Mouse (Mus musculus): ENCODE data around the gene Rcn3. TPM values are rescaled to one million over a fixed set of nuclear protein-coding genes. Genes with fewer than 3 reads are reported as not detected.
"Not testable (repeated sequence)": the region's sequence is repeated elsewhere in the genome, so short reads cannot be mapped to it uniquely, and the experiment has no call there.

Gene Rcn3
- polyA plus RNA-seq, 1 experiment from 2014 or later, result 362 TPM

DNA sequence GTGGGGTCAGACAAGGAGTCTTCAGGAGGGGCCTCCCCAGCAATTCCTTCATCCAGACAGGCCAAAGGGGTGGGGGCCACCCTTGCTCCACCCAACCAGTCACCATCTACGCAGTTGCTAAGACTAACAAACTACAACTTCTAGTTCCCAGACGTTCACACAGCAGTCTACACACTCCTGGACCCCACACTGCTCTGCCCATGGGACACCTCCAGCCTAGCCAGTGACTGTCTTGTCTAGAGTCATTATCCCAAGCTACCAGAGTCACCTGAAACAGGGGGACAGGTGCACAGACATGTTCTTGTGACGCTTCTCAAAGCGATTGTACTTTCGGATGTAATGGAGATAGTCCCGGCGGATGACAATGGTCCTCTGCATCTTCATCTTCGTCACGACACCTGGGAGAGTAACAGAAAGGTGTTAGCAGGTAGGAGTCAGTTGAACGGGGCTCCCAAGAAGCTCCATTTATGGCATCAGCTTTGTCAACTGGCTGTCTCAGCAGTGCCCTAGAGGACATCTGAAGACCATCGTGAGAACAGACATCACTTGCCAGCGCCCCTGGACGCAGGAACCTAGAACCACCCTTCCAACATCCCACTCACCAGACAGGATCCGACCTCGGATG lies 30.7 kb upstream of the Rcn3 start:
- peak overlapping the region; percentile 90 for H3K4me3 ChIP-seq (replicated peaks)
- peak overlapping the region; percentile 98 for H3K9ac ChIP-seq
- peaks cover 57% of the 10 kb centered on the region for H3K4me1 ChIP-seq
- H3K36me3 ChIP-seq, result peaks cover 75% of the 10 kb centered on the region
- WGBS, result 81% methylated on average over 15 of the region's 15 CpGs
- no peaks in the 10 kb centered on the region for H3K9me3 ChIP-seq (replicated peaks)
- no peaks in the 10 kb centered on the region for H3K27me3 ChIP-seq
- peak overlapping the region; percentile 64 for H3K4me2 ChIP-seq
- ATAC-seq (replicated peaks; ENCODE audit: low FRiP score), result no peak
- H3K27ac ChIP-seq, result peak overlapping the region; percentile 94; the same call in 1 of the 2 replicates

DNA sequence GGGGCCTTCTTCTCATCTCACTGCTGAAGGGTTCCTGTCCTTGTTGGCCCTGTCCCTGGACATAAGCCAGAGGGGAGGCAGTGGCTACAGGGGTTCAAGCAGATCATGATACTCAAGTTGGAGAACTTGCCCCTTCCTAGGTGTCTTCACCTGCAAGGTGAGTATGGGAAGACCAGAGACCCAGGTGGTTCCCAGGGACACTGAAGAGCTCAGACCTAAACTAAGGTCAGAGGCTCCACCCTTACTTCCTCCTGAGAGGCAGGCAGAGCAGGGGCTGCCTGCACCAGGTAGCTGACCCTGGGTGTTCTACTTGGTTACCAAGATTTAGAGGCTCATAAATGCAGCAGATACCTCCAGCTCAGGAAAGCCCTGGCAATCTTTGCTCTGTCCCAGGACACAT lies 29.9 kb upstream of the Rcn3 start:
- peaks cover 59% of the 10 kb centered on the region for H3K4me1 ChIP-seq
- peak overlapping the region; percentile 60 for H3K27ac ChIP-seq
- H3K36me3 ChIP-seq, result peaks cover 69% of the 10 kb centered on the region
- peak overlapping the region; percentile 14 for H3K4me2 ChIP-seq
- H3K27me3 ChIP-seq, result no peaks in the 10 kb centered on the region
- no peaks in the 10 kb centered on the region for H3K9me3 ChIP-seq (replicated peaks)
- ATAC-seq (replicated peaks; ENCODE audit: low FRiP score), result no peak
- peak overlapping the region; percentile 23 for H3K9ac ChIP-seq
- H3K4me3 ChIP-seq (replicated peaks), result peak overlapping the region; percentile 90; the same call in 1 of the 2 replicates

DNA sequence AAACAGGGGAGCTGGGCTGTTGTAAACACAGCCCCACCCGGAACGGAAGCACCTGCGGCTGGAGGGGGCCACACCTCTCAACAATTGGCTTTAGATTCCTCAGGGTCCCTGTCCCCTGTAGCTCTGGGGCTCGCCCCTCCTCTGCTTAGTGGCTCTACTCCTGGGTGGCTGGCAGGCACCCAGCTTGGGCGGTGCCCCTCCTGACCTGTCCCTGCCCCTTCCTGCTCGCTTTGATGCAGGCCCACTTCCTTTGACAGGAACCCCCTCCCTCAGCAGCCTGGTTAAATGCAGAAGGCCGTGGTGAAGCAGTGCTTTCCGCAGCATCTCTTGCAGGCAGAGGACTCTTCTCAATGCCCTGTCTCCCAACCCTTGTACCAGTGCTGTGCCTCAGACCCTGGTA lies 29.4 kb upstream of the Rcn3 start:
- peaks cover 54% of the 10 kb centered on the region for H3K4me1 ChIP-seq
- H3K9ac ChIP-seq, result peak overlapping the region; percentile 23
- H3K4me3 ChIP-seq (replicated peaks), result 0 out of 2 replicates have a peak overlapping the region, but pooled peaks have one; percentile 90
- 68% methylated on average over 8 of the region's 8 CpGs for WGBS
- peak overlapping the region; percentile 60 for H3K27ac ChIP-seq
- H3K9me3 ChIP-seq (replicated peaks), result no peaks in the 10 kb centered on the region
- peaks cover 64% of the 10 kb centered on the region for H3K36me3 ChIP-seq
- H3K4me2 ChIP-seq, result peak overlapping the region; percentile 14
- ATAC-seq (replicated peaks; ENCODE audit: low FRiP score), result no peak
- no peaks in the 10 kb centered on the region for H3K27me3 ChIP-seq

DNA sequence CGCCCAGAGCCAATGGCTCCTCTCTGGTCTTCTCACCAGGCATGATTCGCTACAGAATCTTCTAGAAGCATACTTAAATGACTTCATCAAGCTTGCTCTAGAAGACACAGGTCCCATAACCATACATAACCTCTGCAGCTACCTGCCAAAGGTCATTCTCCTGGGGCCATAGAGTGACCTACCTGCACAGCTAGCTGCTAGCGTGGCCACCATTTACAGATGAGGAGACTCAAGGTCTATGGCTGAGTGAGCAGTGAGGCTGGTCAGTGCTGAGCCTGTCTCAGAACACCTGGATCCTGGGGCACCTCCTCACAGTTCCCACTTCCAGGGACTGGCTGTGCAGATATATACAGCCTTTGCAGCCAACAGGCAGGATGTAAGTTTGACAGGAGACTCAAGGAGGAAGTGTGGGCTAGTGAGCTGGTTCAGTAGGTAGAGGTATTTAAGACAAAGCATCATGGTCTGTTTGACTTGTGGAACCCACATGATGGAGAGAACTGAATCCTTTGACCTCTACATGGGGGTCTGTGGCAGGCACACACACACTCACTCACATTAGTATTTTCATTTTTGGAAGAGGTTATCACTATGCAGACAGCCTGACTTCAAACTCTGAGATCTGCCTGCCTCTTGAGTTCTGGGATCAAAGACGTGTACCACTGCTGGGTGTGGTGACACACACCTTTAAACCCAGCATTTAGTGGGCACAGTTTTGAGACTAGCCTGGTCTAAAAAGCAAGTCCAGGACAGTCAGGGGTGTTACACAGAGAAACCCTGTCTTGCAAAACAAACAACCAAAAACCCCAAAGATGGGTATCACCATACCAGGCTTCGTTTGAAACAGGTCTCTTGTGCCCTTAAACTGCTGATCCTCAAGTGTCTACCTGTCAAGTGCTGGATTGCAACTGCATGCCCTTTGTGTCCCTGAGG lies 28.0 kb upstream of the Rcn3 start:
- Histone ChIP-seq H3K9me3 (replicated peaks) (no peaks in the 10 kb centered on the region), H3K4me2 (no peak overlapping the region), H3K4me1 (peaks cover 40% of the 10 kb centered on the region), H3K36me3 (peaks cover 50% of the 10 kb centered on the region), H3K4me3 (replicated peaks) (no peak overlapping the region), H3K27me3 (no peaks in the 10 kb centered on the region), H3K27ac (peak overlapping the region; percentile 60; the same call in 1 of the 2 replicates), H3K9ac (0 out of 2 replicates have a peak overlapping the region, but pooled peaks have one; percentile 18)
- ATAC-seq (replicated peaks; ENCODE audit: low FRiP score), result no peak
- 77% methylated on average over 5 of the region's 5 CpGs for WGBS

DNA sequence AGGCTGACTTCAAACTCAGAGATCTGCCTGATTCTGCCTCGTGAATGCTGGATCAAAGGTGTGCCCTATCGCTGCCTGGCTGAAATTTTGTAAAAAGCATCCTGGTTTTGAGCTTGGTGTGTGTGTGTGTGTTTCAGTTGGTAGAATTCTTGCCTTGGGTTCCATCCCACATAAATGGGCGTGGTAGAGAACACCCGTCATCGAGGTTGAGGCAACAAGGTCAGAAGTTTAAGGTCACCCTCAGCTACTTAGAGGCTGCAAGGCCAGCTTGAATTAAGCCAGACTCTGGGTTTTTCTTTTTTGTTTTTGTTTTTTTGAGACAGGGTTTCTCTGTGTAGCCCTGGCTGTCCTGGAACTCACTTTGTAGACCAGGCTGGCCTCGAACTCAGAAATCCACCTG lies 26.3 kb upstream of the Rcn3 start:
- H3K36me3 ChIP-seq, result peaks cover 46% of the 10 kb centered on the region
- WGBS, result 79% methylated on average over 6 of the region's 6 CpGs

DNA sequence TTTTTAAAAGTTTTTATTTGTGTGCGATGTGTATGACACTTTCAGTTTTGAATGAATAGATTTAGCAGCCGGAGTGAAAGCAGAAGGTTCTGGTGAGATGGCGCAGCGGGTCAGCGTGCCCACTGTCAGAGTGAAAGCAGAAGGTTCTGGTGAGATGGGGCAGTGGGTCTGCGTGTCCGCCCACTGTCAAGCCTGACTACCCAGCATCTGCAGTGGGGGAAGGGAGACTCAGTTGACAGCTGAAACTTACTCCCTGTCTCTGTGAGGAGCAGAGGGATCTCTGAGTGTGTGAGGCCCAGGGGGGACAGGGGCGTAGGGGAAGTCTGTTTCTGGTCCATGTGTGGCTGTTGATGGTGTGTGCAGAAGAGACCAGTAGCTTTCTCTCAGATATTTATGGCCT lies 25.5 kb upstream of the Rcn3 start:
- H3K9ac ChIP-seq, result no peak overlapping the region
- H3K9me3 ChIP-seq (replicated peaks), result no peaks in the 10 kb centered on the region
- no peaks in the 10 kb centered on the region for H3K27me3 ChIP-seq
- ATAC-seq (replicated peaks; ENCODE audit: low FRiP score), result no peak
- H3K4me2 ChIP-seq, result no peak overlapping the region
- WGBS, result 67% methylated on average over 8 of the region's 8 CpGs
- H3K4me1 ChIP-seq, result peaks cover 26% of the 10 kb centered on the region
- H3K4me3 ChIP-seq (replicated peaks), result no peak overlapping the region
- H3K36me3 ChIP-seq, result peaks cover 39% of the 10 kb centered on the region
- peak overlapping the region; percentile 47 for H3K27ac ChIP-seq

More for the DNA sequence above, 26.3 kb upstream of the Rcn3 start:
- no peaks in the 10 kb centered on the region for H3K9me3 ChIP-seq (replicated peaks)
- no peaks in the 10 kb centered on the region for H3K27me3 ChIP-seq
- peaks cover 33% of the 10 kb centered on the region for H3K4me1 ChIP-seq
- no peak overlapping the region for H3K4me2 ChIP-seq
- no peak for ATAC-seq (replicated peaks; ENCODE audit: low FRiP score)
- H3K9ac ChIP-seq, result no peak overlapping the region
- H3K4me3 ChIP-seq (replicated peaks), result no peak overlapping the region
- peak overlapping the region; percentile 47 for H3K27ac ChIP-seq

DNA sequence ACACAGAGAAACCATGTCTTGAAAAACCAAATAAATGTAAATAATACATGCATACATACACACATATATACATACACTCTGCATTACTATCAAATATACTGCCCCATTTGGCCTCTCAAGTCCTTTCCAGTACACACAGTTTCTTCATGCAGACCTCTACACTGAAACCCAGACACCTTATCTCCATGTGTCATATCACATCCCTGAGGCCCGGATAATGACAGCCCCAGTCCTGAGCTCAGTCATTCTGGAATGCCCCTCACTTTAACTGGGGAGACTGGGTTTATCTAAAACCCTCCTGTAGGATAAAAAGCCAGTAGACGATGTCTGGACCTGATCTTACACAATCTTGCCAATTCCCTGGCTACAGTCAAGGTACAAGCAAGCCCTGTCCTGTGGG lies 21.5 kb upstream of the Rcn3 start:
- Histone ChIP-seq H3K36me3 (no peaks in the 10 kb centered on the region; the same call in 1 of the 2 replicates), H3K9ac (no peak overlapping the region), H3K27ac (no peak overlapping the region), H3K4me1 (peaks cover 11% of the 10 kb centered on the region), H3K9me3 (replicated peaks) (no peaks in the 10 kb centered on the region), H3K4me2 (no peak overlapping the region), H3K4me3 (replicated peaks) (no peak overlapping the region), H3K27me3 (no peaks in the 10 kb centered on the region)
- ATAC-seq (replicated peaks; ENCODE audit: low FRiP score), result no peak
- 72% methylated on average over 2 of the region's 2 CpGs for WGBS

DNA sequence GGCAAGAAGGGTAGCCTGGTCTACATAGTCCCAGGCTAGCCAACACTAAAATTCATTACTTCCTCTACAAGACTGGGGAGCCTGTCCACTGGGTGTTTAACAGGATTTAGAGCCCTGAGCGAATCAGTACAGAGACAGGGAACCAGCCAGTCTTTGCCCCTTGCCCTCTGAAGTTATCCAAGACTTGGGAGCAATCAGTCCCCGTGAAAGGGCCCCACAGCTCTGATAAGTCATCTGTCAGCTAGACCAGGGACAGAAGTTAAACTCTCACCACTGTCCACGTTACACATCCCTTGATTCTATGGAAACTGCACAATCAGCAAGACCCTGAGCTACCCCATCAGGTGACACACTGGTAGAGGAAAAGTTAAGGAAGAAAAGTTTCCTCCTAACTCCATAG lies 20.5 kb upstream of the Rcn3 start:
- Histone ChIP-seq H3K9ac (no peak overlapping the region), H3K9me3 (replicated peaks) (no peaks in the 10 kb centered on the region), H3K27me3 (no peaks in the 10 kb centered on the region), H3K36me3 (no peaks in the 10 kb centered on the region), H3K4me1 (peaks cover 6% of the 10 kb centered on the region), H3K4me2 (no peak overlapping the region), H3K27ac (no peak overlapping the region), H3K4me3 (replicated peaks) (no peak overlapping the region)
- WGBS, result 33% methylated on average over 3 of the region's 3 CpGs
- ATAC-seq (replicated peaks; ENCODE audit: low FRiP score), result no peak

DNA sequence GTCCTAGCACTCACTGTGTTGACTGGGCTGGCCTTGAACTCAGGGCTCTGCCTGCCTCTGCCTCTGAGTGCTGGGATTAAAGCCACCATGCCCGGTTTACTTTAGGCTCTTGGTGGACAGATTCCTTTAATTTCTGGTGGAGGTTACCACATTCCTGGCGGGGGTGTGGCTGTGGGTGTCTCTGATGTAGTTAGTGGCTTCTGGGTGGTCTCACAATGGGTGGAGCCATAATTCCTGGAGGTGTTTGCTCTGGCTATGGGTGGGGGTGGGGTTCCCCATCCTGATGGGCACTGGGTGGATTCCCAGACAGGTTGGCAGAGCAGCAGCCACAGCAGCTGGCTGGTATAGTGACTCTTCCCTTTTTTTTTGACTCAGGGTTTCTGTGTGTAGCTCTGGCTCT lies 19.9 kb upstream of the Rcn3 start:
- H3K36me3 ChIP-seq, result no peaks in the 10 kb centered on the region
- no peak overlapping the region for H3K4me3 ChIP-seq (replicated peaks)
- H3K27ac ChIP-seq, result no peak overlapping the region
- no peaks in the 10 kb centered on the region for H3K27me3 ChIP-seq
- H3K4me2 ChIP-seq, result no peak overlapping the region
- no peak for ATAC-seq (replicated peaks; ENCODE audit: low FRiP score)
- H3K9me3 ChIP-seq (replicated peaks), result no peaks in the 10 kb centered on the region
- H3K4me1 ChIP-seq, result peaks cover under 1% of the 10 kb centered on the region; the same call in 1 of the 2 replicates
- 60% methylated on average over 2 of the region's 2 CpGs for WGBS
- no peak overlapping the region for H3K9ac ChIP-seq

DNA sequence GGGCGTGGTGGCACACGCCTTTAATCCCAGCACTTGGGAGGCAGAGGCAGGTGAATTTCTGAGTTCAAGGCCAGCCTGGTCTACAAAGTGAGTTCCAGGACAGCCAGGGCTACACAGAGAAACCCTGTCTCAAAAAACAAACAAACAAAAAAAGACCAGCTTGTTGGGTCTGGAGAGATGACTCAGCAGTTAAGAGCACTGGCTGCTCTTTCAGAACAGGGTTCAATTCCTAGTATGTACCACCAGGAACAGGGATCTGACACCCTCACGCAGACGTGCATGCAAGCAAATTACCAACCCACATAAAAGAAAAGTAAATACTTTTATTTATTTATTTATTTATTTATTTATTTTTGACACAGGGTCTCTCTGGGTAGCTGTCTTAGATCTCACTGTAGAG lies 18.1 kb upstream of the Rcn3 start:
- not testable (repeated sequence) for H3K4me1 ChIP-seq; ATAC-seq (replicated peaks; ENCODE audit: low FRiP score); H3K9me3 ChIP-seq (replicated peaks); H3K9ac ChIP-seq; H3K27me3 ChIP-seq; H3K27ac ChIP-seq; H3K4me2 ChIP-seq; H3K36me3 ChIP-seq; H3K4me3 ChIP-seq (replicated peaks)
- 92% methylated on average over 4 of the region's 4 CpGs for WGBS

DNA sequence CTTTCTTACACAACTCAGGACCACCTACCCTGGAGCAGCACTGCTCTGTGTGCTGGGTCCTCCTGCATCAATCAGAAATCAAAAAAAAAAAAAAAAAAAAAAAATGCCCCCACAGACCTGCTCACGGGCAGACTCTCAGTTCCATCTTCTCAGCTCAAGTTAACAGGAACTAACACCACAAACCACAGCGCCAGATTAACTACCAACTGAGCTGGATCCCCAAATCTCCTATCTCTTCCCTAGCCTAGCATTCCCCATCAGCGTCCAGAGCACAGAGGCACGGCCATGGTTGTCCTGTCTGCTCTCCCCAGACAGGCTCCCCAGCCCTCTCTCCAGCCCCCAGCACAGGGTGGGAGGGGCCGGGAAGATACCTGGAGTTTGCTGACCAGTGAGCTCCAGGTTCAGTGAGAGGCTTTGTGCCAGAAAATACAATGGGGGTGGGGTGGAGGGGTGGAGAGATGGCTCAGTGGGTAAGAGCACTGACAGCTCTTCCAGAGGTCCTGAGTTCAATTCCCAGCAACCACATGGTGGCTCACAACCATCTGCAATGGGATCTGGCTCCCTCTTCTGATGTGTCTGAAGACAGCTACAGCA lies 15.1 kb upstream of the Rcn3 start:
- H3K9ac ChIP-seq, result no peak overlapping the region
- no peak for ATAC-seq (replicated peaks; ENCODE audit: low FRiP score)
- H3K36me3 ChIP-seq, result no peaks in the 10 kb centered on the region
- no peaks in the 10 kb centered on the region for H3K27me3 ChIP-seq
- H3K9me3 ChIP-seq (replicated peaks), result no peaks in the 10 kb centered on the region
- 71% methylated on average over 5 of the region's 5 CpGs for WGBS
- H3K4me2 ChIP-seq, result no peak overlapping the region
- no peak overlapping the region for H3K27ac ChIP-seq
- H3K4me3 ChIP-seq (replicated peaks), result no peak overlapping the region
- H3K4me1 ChIP-seq, result peaks cover 32% of the 10 kb centered on the region

DNA sequence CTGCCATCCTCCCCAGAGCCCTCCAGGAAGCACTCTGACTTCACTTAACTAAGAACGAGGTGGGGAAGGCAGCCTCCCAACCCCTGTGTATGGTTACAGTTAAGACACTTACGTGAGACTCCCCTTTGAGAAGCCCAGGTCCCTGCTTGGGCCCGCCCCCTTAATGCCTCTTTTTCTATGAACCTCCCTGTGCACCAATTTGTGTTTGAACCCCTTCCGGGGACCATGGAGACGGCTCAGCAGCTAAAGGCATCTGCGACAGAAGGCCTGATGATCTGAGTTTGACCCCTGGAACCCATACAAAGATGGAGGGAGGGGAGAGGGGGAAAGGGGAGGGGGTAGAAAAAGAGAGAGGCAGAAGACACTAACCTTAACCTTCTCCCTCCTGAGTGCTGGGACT lies 14.4 kb upstream of the Rcn3 start:
- no peaks in the 10 kb centered on the region for H3K36me3 ChIP-seq
- ATAC-seq (replicated peaks; ENCODE audit: low FRiP score), result no peak
- H3K4me2 ChIP-seq, result no peak overlapping the region
- WGBS, result 60% methylated on average over 6 of the region's 6 CpGs
- peaks cover 38% of the 10 kb centered on the region for H3K4me1 ChIP-seq
- H3K27ac ChIP-seq, result no peak overlapping the region
- H3K9me3 ChIP-seq (replicated peaks), result no peaks in the 10 kb centered on the region
- H3K4me3 ChIP-seq (replicated peaks), result no peak overlapping the region
- H3K27me3 ChIP-seq, result no peaks in the 10 kb centered on the region
- H3K9ac ChIP-seq, result no peak overlapping the region
